Mouse (Mus musculus) mouse embryonic stem cell (cell line): Measurements from ENCODE around the gene Pdzd3.

Source experiments
- in situ Hi-C, 2 experiments: fragments of 300-500 bp; cut with MboI; formaldehyde crosslinking; loops; 1 replicate in 1 of 2; 3 replicates in 1 of 2; pipeline ENCODE4 v1.14.3; 2019 to 2020; ENCODE audit warnings: low sequenced_read_pairs in 2 of 2, low pct_unique_long_range_greater_than_20kb in 1 of 2, mixed read lengths in 1 of 2; ENCODE audit not compliant: unreplicated experiment in 1 of 2

Pdzd3 gene

GRCm38 (mm10) chr9:44233021-44233801 is 18.1 kb downstream of the Pdzd3 start:
- in situ Hi-C loops: no loop called here

- in situ Hi-C loops: no loop called here
Measured at GRCm38 (mm10) chr9:44231609-44232008, 19.7 kb downstream of the Pdzd3 start.

GRCm38 (mm10) chr9:44225993-44226392 is 25.3 kb downstream of the Pdzd3 start:
- in situ Hi-C loops: no loop called here

GRCm38 (mm10) chr9:44213538-44213937 is 37.7 kb downstream of the Pdzd3 start:
- in situ Hi-C loops: no loop called here

GRCm38 (mm10) chr9:44212406-44212805 is 38.9 kb downstream of the Pdzd3 start:
- in situ Hi-C loops: no loop called here

- in situ Hi-C loops: no loop called here
Measured at GRCm38 (mm10) chr9:44209416-44209815, 41.9 kb downstream of the Pdzd3 start.

- in situ Hi-C loops: no loop called here
Measured at GRCm38 (mm10) chr9:44207840-44208239, 43.4 kb downstream of the Pdzd3 start.

- in situ Hi-C loops: no loop called here
Measured at GRCm38 (mm10) chr9:44200458-44200857, 50.8 kb downstream of the Pdzd3 start.

GRCm38 (mm10) chr9:44199580-44199979 is 51.7 kb downstream of the Pdzd3 start:
- in situ Hi-C loops: no loop called here

GRCm38 (mm10) chr9:44199166-44199565 is 52.1 kb downstream of the Pdzd3 start:
- in situ Hi-C loops: no loop called here
